Mouse (Mus musculus) liver, embryonic 12.5 days (tissue): ENCODE results near the gene Scn4b. TPM values are rescaled to one million over a fixed set of nuclear protein-coding genes. Genes with fewer than 3 reads are reported as not detected.

ENCODE experiments used
- ATAC-seq: fragments of 200-750 bp; cut with Nextera tagmentation; 2 replicates; pipeline ENCODE4 v1.8.0; 2017; ENCODE audit warnings: moderate number of reproducible peaks, mild to moderate bottlenecking, moderate library complexity
- H3K27ac ChIP-seq: fragments of 300-500 bp; sonication (generic); 2 replicates; pipeline ENCODE4 v1.5.1; 2016; ENCODE audit warnings: mild to moderate bottlenecking
- H3K27me3 ChIP-seq: fragments of 300-500 bp; sonication (generic); replicated peaks from 2 replicates; pipeline ENCODE4 v1.6.1; 2016; ENCODE audit warnings: mild to moderate bottlenecking, moderate library complexity
- H3K36me3 ChIP-seq: fragments of 300-500 bp; sonication (generic); 2 replicates; pipeline ENCODE4 v1.6.1; 2016; ENCODE audit warnings: mild to moderate bottlenecking, moderate library complexity
- H3K4me1 ChIP-seq: fragments of 300-500 bp; sonication (generic); 2 replicates; pipeline ENCODE4 v1.6.1; 2016
- H3K4me2 ChIP-seq: fragments of 300-500 bp; sonication (generic); 2 replicates; pipeline ENCODE4 v1.6.1; 2016; ENCODE audit warnings: mild to moderate bottlenecking, moderate library complexity
- H3K4me3 ChIP-seq: fragments of 300-500 bp; sonication (generic); 2 replicates; pipeline ENCODE4 v1.5.1; 2016; ENCODE audit warnings: mild to moderate bottlenecking, moderate library complexity
- H3K9ac ChIP-seq: fragments of 300-500 bp; sonication (generic); 2 replicates; pipeline ENCODE4 v1.6.1; 2016; ENCODE audit warnings: mild to moderate bottlenecking, moderate library complexity
- H3K9me3 ChIP-seq: fragments of 300-500 bp; sonication (generic); replicated peaks from 2 replicates; pipeline ENCODE4 v1.6.1; 2016; ENCODE audit warnings: mild to moderate bottlenecking, moderate library complexity
- WGBS: fragments of 180-500 bp; shearing (Covaris S2); methylation state at CpG from one replicate; pipeline ENCODE4 v1.1.7; 2016; ENCODE audit not compliant: insufficient replicate concordance; 5-methylcytosine and 5-hydroxymethylcytosine counted together
- polyA plus RNA-seq: library from polyadenylated mRNA; unstranded; fragments of >200 nt; fragmentation: Nextera tagmentation; extraction: Ambion mirVana; gene quantifications from 2 replicates; pipeline ENCODE4 v1.2.1, GENCODE M21; 2016

Gene Scn4b
- polyA plus RNA-seq, 1 experiment from 2014 or later: 0.25 TPM

DNA sequence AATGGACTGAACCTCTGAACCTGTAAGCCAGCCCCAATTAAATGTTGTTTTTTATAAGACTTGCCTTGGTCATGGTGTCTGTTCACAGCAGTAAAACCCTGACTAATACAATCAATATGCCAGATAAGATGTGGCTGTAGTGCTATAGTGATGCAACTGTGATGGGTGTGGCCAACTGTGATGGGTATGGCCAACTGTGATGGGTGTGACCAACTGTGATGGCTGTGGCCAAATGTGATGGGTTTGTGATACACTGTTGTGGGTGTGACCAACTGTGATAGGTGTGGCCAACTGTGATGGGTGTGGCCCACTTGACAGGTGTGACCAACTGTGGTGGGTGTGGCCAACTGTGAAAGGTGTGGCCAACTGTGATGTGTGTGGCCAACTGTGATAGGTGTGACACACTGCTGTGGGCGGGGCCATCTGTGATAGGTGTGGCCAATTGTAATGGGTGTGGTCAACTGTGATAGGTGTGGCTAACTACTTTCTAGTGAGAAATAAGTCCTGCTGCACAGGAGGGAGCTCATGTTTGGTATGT, 32.9 kb downstream of the Scn4b start:
- 48% methylated on average over 1 of the region's 1 CpGs for WGBS
- Histone ChIP-seq H3K9me3 (peaks cover 5% of the 10 kb centered on the region), H3K27me3 (no peaks in the 10 kb centered on the region), H3K27ac (no peak overlapping the region), H3K4me1 (no peaks in the 10 kb centered on the region), H3K9ac (no peak overlapping the region), H3K36me3 (no peaks in the 10 kb centered on the region), H3K4me3 (no peak overlapping the region), H3K4me2 (no peak overlapping the region)
- no peak for ATAC-seq

DNA sequence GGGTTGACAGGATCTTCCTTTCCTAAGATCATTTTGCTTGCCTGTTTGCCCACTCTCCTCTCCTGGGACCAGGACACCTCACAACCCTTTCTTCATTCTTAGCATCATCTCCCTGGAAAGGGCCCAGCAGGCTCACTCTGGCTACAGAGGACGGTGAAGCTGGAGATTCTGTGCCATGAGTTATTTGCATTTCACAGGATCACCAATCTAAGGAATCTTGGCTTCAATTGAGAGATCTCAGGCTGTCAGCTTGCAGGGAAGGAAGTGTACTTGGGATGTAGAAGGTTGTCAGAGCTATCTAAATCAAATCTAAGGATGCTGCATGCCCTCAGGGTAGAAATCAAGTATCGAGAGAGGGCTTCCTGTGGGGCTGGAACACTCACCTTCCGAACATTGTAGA, 35.3 kb downstream of the Scn4b start:
- WGBS: 46% methylated on average over 3 of the region's 3 CpGs
- peaks cover 5% of the 10 kb centered on the region for H3K9me3 ChIP-seq
- H3K4me2 ChIP-seq: no peak overlapping the region
- H3K27me3 ChIP-seq: no peaks in the 10 kb centered on the region
- H3K4me3 ChIP-seq: no peak overlapping the region
- H3K27ac ChIP-seq: no peak overlapping the region
- H3K9ac ChIP-seq: no peak overlapping the region
- H3K4me1 ChIP-seq: no peaks in the 10 kb centered on the region
- no peaks in the 10 kb centered on the region for H3K36me3 ChIP-seq
- no peak for ATAC-seq

DNA sequence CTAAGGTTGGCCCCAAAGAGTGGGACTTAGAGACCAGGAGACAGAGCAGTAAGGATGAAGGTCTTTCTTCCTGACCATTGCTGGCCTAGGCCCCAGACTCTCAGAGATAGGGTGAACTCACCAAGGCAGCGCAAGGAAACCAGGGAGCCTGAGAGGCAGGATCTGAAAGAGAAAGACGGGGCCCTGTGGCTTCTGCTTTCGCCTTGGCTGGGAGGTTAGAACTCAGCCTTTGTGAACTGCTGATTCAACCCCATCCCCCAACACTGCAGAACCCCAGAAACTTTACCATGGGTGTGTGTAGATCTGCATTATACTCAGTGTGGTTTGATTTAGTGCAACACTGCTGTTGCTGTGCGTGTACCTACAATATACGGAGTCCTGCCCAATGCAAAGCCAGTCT, 41.1 kb downstream of the Scn4b start:
- H3K4me3 ChIP-seq: no peak overlapping the region
- WGBS: 74% methylated on average over 5 of the region's 5 CpGs
- no peak overlapping the region for H3K9ac ChIP-seq
- no peak overlapping the region for H3K4me2 ChIP-seq
- no peaks in the 10 kb centered on the region for H3K4me1 ChIP-seq
- H3K27ac ChIP-seq: no peak overlapping the region
- peaks cover 10% of the 10 kb centered on the region for H3K27me3 ChIP-seq
- no peaks in the 10 kb centered on the region for H3K36me3 ChIP-seq
- ATAC-seq: no peak
- H3K9me3 ChIP-seq: no peaks in the 10 kb centered on the region

- WGBS: 15% methylated on average over 2 of the region's 2 CpGs
- Histone ChIP-seq H3K4me3 (no peak within 1 kb of the TSS), H3K4me1 (no peaks in the 10 kb centered on the region), H3K9me3 (no peaks in the 10 kb centered on the region), H3K27me3 (peaks cover 12% of the 10 kb centered on the region), H3K9ac (no peak within 1 kb of the TSS), H3K4me2 (no peak within 1 kb of the TSS), H3K27ac (no peak within 1 kb of the TSS), H3K36me3 (no peaks in the 10 kb centered on the region)
- no peak for ATAC-seq
These were observed 43.6 kb downstream of the Scn4b start, which contains the start of gene BC049352 for GRCm38 (mm10) chr9:45181770-45182169. Gene BC049352 (plus strand): TSS chr9:45182007.

DNA sequence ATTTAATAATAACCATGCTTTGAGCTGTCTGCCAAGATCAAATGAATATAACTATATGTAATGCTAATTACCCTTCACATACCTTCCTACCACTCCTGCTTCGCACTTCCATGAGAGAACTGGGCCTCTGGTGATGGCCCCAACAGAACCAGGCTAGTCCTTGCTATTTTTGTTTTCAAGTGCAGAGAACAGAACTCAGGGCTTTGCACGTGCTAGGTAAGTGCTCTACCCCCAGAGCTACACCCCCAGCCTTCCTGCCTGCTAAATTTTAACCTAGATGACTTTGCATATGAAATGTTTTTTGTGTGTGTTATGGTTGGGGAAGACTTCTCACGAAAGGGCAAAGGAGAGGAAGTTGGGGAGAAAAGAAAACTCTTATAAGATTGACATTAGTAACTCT, 44.3 kb downstream of the Scn4b start:
- Histone ChIP-seq H3K9ac (no peak overlapping the region), H3K27me3 (peaks cover 14% of the 10 kb centered on the region), H3K4me1 (no peaks in the 10 kb centered on the region), H3K4me3 (no peak overlapping the region), H3K36me3 (no peaks in the 10 kb centered on the region), H3K27ac (no peak overlapping the region), H3K4me2 (no peak overlapping the region), H3K9me3 (no peaks in the 10 kb centered on the region)
- 39% methylated on average over 3 of the region's 3 CpGs for WGBS
- no peak for ATAC-seq

DNA sequence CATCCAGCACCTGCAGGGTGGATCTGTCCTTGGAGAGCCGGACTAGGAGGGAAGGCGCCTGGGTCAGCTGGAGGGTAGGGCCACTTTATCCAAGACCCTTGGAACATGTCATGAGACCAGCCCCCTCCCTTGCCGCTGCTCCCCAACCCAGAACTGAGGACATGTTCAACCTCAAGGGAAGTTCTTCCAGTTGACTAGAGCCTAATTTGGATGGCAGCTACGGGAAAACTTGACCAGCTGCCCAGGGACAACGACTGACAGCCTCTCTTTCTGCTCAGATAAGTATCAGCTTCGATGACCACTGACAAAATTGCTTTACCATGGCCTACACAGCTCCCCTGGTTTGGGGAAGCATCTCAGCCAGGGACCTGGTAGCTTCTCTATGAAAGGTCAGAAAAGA, 45.1 kb downstream of the Scn4b start:
- H3K9me3 ChIP-seq: no peaks in the 10 kb centered on the region
- no peaks in the 10 kb centered on the region for H3K4me1 ChIP-seq
- 64% methylated on average over 6 of the region's 6 CpGs for WGBS
- peaks cover 14% of the 10 kb centered on the region for H3K27me3 ChIP-seq
- H3K4me3 ChIP-seq: no peak overlapping the region
- H3K27ac ChIP-seq: no peak overlapping the region
- ATAC-seq: no peak
- H3K9ac ChIP-seq: no peak overlapping the region
- no peak overlapping the region for H3K4me2 ChIP-seq
- H3K36me3 ChIP-seq: no peaks in the 10 kb centered on the region

GRCm38 (mm10) chr9:45185250-45185649, 47.1 kb downstream of the Scn4b start:
- ATAC-seq: no peak
- Histone ChIP-seq H3K9me3 (no peaks in the 10 kb centered on the region), H3K4me2 (no peak overlapping the region), H3K27me3 (peaks cover 13% of the 10 kb centered on the region), H3K27ac (no peak overlapping the region), H3K4me1 (no peaks in the 10 kb centered on the region), H3K4me3 (no peak overlapping the region), H3K9ac (no peak overlapping the region), H3K36me3 (no peaks in the 10 kb centered on the region)
- 67% methylated on average over 4 of the region's 4 CpGs for WGBS

- no peak overlapping the region for H3K4me2 ChIP-seq
- ATAC-seq: no peak
- H3K9me3 ChIP-seq: no peaks in the 10 kb centered on the region
- H3K4me1 ChIP-seq: no peaks in the 10 kb centered on the region
- no peak overlapping the region for H3K4me3 ChIP-seq
- peaks cover 4% of the 10 kb centered on the region for H3K27me3 ChIP-seq
- H3K27ac ChIP-seq: no peak overlapping the region
- no peaks in the 10 kb centered on the region for H3K36me3 ChIP-seq
- no peak overlapping the region for H3K9ac ChIP-seq
- 73% methylated on average over 10 of the region's 10 CpGs for WGBS
These were observed 50.7 kb downstream of the Scn4b start for GRCm38 (mm10) chr9:45188570-45189563.

DNA sequence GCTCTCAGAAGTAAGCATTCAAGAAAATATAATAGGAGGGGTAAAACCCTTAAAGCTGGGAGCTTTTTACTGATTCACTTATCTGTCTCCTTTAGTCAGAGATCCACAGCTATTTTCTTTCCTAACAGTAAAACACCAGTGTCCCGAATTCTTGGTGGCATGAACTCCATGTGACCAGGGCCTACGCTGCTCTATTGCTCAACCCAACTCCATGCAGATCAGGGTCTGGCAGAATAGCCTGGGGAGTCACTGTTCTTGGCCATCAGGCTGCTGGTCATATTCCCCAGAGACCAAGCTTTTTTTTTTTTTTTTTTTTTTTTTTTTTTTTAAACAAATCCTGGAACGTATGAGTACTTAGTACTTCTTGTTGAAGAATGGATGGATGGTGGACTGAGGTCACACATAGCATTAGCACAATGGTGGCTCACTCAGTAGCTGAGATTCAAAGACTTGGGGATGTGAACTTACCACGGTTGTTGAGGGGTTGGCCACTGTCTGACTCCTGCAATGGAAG, 51.5 kb downstream of the Scn4b start:
- no peaks in the 10 kb centered on the region for H3K9me3 ChIP-seq
- no peak for ATAC-seq
- peaks cover 4% of the 10 kb centered on the region for H3K27me3 ChIP-seq
- no peak overlapping the region for H3K27ac ChIP-seq
- WGBS: 63% methylated on average over 4 of the region's 4 CpGs
- no peak overlapping the region for H3K4me3 ChIP-seq
- H3K4me1 ChIP-seq: no peaks in the 10 kb centered on the region
- no peak overlapping the region for H3K4me2 ChIP-seq
- no peak overlapping the region for H3K9ac ChIP-seq
- no peaks in the 10 kb centered on the region for H3K36me3 ChIP-seq

DNA sequence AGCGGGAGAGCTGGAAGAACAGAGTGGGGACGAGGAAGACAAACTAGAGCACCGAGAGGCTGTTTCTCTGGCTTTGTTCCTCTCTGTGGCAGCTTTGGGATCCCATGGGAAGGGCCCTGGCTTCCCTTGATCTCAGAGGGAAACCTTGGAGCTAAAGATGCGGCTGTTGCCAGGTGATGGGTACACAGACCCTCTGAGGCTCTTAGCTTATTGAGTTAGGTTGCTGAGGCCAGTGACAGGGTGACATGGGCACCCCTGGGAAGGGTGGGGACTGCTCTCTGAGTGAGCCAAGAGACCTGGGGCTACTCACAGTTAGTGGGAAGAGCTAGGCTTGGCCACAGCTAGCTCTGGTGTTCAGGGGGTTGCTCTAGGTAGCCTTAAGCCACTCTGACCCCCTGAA, 57.3 kb downstream of the Scn4b start:
- Histone ChIP-seq H3K27me3 (peaks cover 11% of the 10 kb centered on the region; the same call in 1 of the 2 replicates), H3K36me3 (no peaks in the 10 kb centered on the region), H3K4me3 (no peak overlapping the region), H3K27ac (no peak overlapping the region), H3K9me3 (no peaks in the 10 kb centered on the region), H3K4me2 (no peak overlapping the region), H3K4me1 (no peaks in the 10 kb centered on the region), H3K9ac (no peak overlapping the region)
- 62% methylated on average over 4 of the region's 4 CpGs for WGBS
- ATAC-seq: no peak

- Histone ChIP-seq H3K4me1 (no peaks in the 10 kb centered on the region), H3K9ac (no peak overlapping the region), H3K9me3 (no peaks in the 10 kb centered on the region), H3K27ac (no peak overlapping the region), H3K4me3 (no peak overlapping the region), H3K27me3 (peaks cover 11% of the 10 kb centered on the region; the same call in 1 of the 2 replicates), H3K36me3 (no peaks in the 10 kb centered on the region), H3K4me2 (no peak overlapping the region)
- ATAC-seq: no peak
- 59% methylated on average over 8 of the region's 8 CpGs for WGBS
These were observed 58.1 kb downstream of the Scn4b start for GRCm38 (mm10) chr9:45196125-45196830.

DNA sequence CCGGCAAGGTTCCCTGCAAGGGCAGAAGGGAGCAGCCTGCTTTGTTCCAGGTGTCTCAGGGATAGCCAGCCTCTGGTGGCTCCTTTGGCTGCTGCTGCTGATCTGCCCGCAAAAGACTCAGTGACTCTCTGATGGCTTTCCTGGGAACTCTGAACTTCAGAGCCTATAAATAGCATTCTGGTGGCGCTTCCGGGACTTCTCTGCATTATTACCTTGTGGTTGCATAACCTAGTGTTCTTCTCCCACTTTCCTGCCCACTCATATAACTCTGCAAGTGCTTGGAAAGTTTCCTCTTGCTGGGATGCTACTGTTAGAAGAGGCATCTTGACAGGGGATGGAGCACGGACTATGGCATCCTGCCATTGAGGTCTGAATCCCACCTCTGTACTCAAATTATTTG, 59.4 kb downstream of the Scn4b start:
- ATAC-seq: no peak
- Histone ChIP-seq H3K4me2 (no peak overlapping the region), H3K4me3 (no peak overlapping the region), H3K27ac (no peak overlapping the region), H3K9ac (no peak overlapping the region), H3K36me3 (no peaks in the 10 kb centered on the region), H3K27me3 (peaks cover 11% of the 10 kb centered on the region; the same call in 1 of the 2 replicates), H3K4me1 (0 out of 2 replicates have a peak, but pooled peaks cover 5% of the 10 kb centered on the region), H3K9me3 (no peaks in the 10 kb centered on the region)
- WGBS: 68% methylated on average over 5 of the region's 5 CpGs
